Mouse (Mus musculus) ovary, postnatal 10 days (tissue): ENCODE measurements around the gene Tmem235.
A peak's percentile ranks its signal among the peaks of the same experiment; 100 is the strongest.
"Not testable (repeated sequence)": the region's sequence is repeated elsewhere in the genome, so short reads cannot be mapped to it uniquely, and the experiment has no call there.

ENCODE experiments used
- DNase-seq: peaks from one replicate; pipeline ENCODE4 v3.0.0; 2022; ENCODE audit warnings: low spot score

Tmem235 gene

GRCm38 (mm10) chr11:117832086-117832969 lies 28.2 kb upstream of the Tmem235 start:
- no peak for DNase-seq

GRCm38 (mm10) chr11:117833509-117833908 lies 27.0 kb upstream of the Tmem235 start:
- not testable (repeated sequence) for DNase-seq

- DNase-seq = no peak
Measured at GRCm38 (mm10) chr11:117834086-117834485, 26.5 kb upstream of the Tmem235 start.

- no peak for DNase-seq
Measured at GRCm38 (mm10) chr11:117836306-117836705, 24.2 kb upstream of the Tmem235 start.

GRCm38 (mm10) chr11:117838572-117838971 lies 22.0 kb upstream of the Tmem235 start:
- DNase-seq = no peak

GRCm38 (mm10) chr11:117839021-117839420 lies 21.5 kb upstream of the Tmem235 start:
- no peak for DNase-seq

GRCm38 (mm10) chr11:117840910-117841309 lies 19.6 kb upstream of the Tmem235 start:
- DNase-seq = no peak

- no peak for DNase-seq
Measured at GRCm38 (mm10) chr11:117843434-117843833, 17.1 kb upstream of the Tmem235 start.

- DNase-seq = no peak
Measured at GRCm38 (mm10) chr11:117844997-117845396, 15.6 kb upstream of the Tmem235 start.

GRCm38 (mm10) chr11:117845651-117846050 lies 14.9 kb upstream of the Tmem235 start:
- no peak for DNase-seq

GRCm38 (mm10) chr11:117846640-117847039 lies 13.9 kb upstream of the Tmem235 start:
- no peak for DNase-seq

GRCm38 (mm10) chr11:117847593-117848215 lies 12.8 kb upstream of the Tmem235 start:
- no peak for DNase-seq

GRCm38 (mm10) chr11:117848271-117848984 lies 12.1 kb upstream of the Tmem235 start:
- DNase-seq = no peak

- peak; percentile 84 for DNase-seq
Measured at GRCm38 (mm10) chr11:117848985-117849671, 11.4 kb upstream of the Tmem235 start, which contains the start of gene Birc5. Gene Birc5, plus strand, starts transcription at chr11:117849251.

- DNase-seq = no peak
Measured at GRCm38 (mm10) chr11:117852875-117853274, 7.7 kb upstream of the Tmem235 start.

GRCm38 (mm10) chr11:117854241-117854640 lies 6.3 kb upstream of the Tmem235 start:
- no peak for DNase-seq

GRCm38 (mm10) chr11:117855360-117855759 lies 5.2 kb upstream of the Tmem235 start:
- DNase-seq = no peak

- DNase-seq = no peak
Measured at GRCm38 (mm10) chr11:117855975-117856374, 4.6 kb upstream of the Tmem235 start.

- no peak for DNase-seq
Measured at GRCm38 (mm10) chr11:117857462-117857861, 3.1 kb upstream of the Tmem235 start.

GRCm38 (mm10) chr11:117858392-117858791 lies 2.2 kb upstream of the Tmem235 start:
- DNase-seq = no peak

GRCm38 (mm10) chr11:117863174-117863856 lies 2.8 kb downstream of the Tmem235 start:
- no peak for DNase-seq
